Mouse (Mus musculus) gastrocnemius, postnatal 36 days (tissue): ENCODE measurements around the gene Rnf144b. TPM values are rescaled to one million over a fixed set of nuclear protein-coding genes. Genes with fewer than 3 reads are reported as not detected.
A peak's percentile ranks its signal among the peaks of the same experiment; 100 is the strongest.

ENCODE experiments used
- DNase-seq, 2 experiments: peaks; one replicate each; pipeline ENCODE4 v3.0.0; 2022
- intact Hi-C: fragments of 180-260 bp; cut with DNase I; formaldehyde crosslinking; loops from one replicate; pipeline ENCODE4 v1.15.1; 2025
- total RNA-seq, 2 experiments: library from RNA; stranded (reverse); gene quantifications; 2 replicates each; pipeline ENCODE4 v1.2.3; 2021

The Rnf144b gene
- total RNA-seq, 2 experiments from 2014 or later: 19.8 to 20.3 TPM

GRCm38 (mm10) chr13:47170811-47171555, 48.5 kb downstream of the Rnf144b start:
- no peak for DNase-seq
- intact Hi-C loops: no loop called here

- DNase-seq: no peak
- intact Hi-C loops: no loop called here
These were observed 50.4 kb downstream of the Rnf144b start for GRCm38 (mm10) chr13:47172891-47173290.

GRCm38 (mm10) chr13:47178182-47178581, 55.7 kb downstream of the Rnf144b start:
- intact Hi-C loops: no loop called here
- peak in 1 of 2 experiments; percentile 38 for DNase-seq

DNA sequence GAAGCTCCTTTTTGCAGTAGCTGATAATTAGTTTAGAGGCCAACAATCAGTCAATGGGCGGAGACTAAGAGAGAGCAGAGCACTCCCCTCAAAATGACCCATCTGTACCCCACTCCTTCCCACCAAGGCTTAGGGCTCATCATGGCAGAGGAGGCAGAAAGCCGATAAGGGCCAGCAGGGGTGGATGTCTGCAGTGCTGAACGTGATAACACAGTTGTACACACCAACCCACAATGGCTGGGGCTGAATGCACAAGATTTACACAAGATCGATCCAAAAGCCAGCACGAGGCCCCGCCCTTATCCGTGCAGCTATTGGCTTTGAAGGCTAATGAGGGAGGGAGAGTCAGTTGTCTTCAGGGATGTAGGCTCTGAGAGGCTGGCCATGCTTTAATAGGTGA, 58.3 kb downstream of the Rnf144b start:
- DNase-seq: no peak

DNA sequence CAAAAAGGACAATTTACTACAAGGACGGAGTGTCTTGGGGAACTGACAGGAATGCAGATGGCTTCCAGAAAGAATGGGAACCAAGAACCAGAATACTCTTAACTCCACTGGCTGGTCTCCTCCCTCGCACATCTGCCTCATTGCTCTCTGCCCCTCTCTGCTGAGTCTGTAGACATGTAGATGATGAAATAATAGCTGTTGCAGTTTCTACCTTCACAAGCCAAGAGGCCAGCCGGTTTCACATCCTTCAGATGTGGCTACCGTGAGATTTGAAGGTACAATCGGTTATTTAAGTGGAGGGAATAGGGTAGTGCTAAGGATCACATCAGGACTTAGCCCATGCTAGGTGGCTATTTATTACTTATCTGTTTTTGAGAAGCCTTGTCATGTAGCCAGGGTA, 59.9 kb downstream of the Rnf144b start:
- no peak for DNase-seq
- intact Hi-C loops: no loop called here

More for the DNA sequence above, 58.3 kb downstream of the Rnf144b start:
- intact Hi-C loops: no loop called here

- intact Hi-C loops: no loop called here
- DNase-seq: no peak
These were observed 60.7 kb downstream of the Rnf144b start for GRCm38 (mm10) chr13:47183033-47183730.

GRCm38 (mm10) chr13:47183771-47184170, 61.3 kb downstream of the Rnf144b start:
- DNase-seq: no peak
- intact Hi-C loops: no loop called here

GRCm38 (mm10) chr13:47187836-47188235, 65.4 kb downstream of the Rnf144b start:
- DNase-seq: no peak
- intact Hi-C loops: no loop called here

DNA sequence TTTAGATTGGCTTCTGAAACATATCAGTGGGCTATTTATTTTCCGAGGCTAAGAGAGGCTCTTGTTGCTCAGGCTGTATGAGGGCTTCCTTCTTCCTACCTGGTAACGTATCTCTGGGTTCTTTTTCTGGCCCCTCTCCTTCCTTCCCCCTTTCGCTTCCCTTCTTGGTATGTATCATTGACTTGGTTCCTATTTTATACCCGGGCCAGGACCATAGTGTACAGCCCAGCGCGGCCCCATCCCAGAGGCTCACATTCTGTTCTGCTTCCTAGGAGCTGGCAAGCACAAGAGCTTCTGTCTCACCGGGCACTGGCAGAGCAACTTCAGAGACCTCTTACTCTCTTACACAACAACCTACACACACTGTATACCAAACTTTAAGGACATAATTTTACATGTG, 67.5 kb downstream of the Rnf144b start:
- intact Hi-C loops: no loop called here
- DNase-seq: peak in 1 of 2 experiments; percentile 40

- intact Hi-C loops: no loop called here
- DNase-seq: no peak
These were observed 69.7 kb downstream of the Rnf144b start for GRCm38 (mm10) chr13:47192200-47192599.

GRCm38 (mm10) chr13:47192771-47193170, 70.3 kb downstream of the Rnf144b start:
- no peak for DNase-seq
- intact Hi-C loops: no loop called here

DNA sequence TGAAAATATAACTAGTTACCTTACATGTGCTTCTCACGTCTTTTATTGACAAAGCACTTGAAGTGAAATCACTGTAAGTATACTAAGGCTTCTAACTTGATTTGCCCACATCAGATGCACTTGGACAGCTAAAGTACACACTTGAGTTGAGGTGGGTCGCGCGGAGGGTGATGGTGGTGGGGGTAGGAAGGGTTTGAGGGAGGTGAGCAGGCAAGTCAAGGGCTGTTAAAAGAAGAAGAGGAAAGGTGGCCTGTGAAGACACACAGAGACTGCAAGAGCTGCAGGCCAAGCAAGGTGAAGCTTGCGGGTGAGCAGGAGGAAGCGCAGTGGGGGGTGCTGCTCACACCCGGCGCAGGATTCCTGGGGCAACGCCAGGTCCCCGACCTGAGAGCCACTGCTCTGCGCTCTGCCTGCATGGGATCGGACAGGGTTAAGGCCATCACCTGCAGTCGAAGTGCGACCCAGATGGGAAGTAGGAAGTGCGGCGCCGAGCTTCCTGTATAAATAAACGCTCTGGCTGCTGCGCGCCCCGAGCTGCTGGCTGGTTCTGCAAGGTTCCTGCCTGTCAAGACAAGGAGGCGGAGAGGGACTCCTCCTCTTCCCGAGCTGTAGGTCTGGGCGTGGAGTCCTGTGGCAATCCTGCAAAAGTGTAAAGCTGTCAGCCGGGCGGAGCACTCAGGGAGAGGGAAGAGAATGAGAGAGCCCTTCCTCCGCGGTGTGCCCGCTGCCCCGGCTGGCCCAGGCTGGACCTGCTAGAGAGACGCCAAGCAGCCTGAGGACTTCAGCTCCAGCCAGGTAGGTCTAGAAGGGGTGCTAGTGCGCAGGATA, 71.1 kb downstream of the Rnf144b start:
- intact Hi-C loops: no loop called here
- peak; percentile 49 to 65 for DNase-seq

GRCm38 (mm10) chr13:47194695-47195094, 72.2 kb downstream of the Rnf144b start:
- DNase-seq: no peak
- intact Hi-C loops: no loop called here

GRCm38 (mm10) chr13:47195491-47195890, 73.0 kb downstream of the Rnf144b start:
- DNase-seq: no peak
- intact Hi-C loops: no loop called here

DNA sequence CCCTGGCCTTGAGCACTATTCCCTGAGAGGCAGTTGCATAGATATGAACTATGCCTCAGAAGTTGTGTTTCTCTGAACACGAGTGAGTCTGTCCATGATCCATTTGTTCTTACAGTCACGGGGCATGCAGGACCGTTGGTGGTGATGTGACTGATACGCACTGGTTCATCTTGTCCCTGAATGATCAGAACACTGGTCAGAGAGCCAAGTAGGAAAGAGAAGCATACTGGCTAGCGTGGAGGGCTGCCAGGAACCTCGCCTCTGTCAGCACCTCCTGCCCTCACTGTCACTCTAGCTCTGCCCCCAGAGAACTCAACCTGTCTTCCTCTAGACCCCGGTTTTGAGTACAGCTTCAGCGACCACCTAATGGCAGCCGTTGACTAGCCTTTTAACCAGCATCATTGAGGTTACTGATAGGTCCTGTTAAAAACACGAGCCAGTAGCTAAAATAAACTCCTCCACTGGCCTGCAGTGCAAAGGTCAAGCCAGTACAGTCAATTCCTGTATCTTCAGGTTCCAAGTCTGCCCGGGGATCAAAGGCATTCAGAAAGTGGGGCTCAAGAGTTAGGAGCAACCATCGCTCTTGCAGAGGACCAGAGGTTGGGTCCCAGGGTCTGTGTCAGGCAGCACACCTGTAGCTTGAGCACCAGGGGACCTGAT, 77.7 kb downstream of the Rnf144b start:
- DNase-seq: peak in 1 of 2 experiments; percentile 40
- intact Hi-C loops: no loop called here

DNA sequence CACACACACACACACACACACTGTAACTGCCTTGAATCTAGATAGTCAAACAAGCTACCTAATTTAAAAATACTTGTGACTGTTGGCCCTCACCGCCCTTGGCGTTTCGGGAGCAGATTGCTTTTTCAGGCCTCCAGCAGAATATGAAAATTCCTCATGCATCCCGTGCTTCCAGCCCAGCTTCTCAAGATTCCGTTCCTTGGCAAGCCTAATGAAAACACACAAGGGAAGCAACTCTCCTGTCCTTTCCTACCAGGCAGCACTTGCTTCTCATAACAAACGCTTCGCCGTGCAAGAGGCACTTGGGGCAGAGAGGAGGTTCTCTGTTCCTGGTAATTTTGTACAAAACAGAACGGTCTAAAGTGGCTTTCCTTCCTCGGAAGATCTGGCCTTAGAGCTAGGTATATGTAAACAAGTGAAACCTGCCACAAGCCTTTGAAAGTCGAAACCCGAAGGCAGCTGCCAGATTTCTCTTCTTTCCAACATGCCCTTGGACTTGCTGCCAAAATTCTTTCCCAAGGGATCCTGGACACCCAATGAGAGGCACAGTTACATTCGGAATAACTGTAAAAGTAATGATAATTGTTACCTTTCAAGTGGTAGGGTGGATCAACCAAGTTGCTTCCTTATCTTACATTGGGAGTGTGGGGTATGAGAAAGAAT, 79.6 kb downstream of the Rnf144b start:
- DNase-seq: no peak
- intact Hi-C loops: no loop called here

- DNase-seq: no peak
- intact Hi-C loops: no loop called here
These were observed 88.0 kb downstream of the Rnf144b start for GRCm38 (mm10) chr13:47210496-47210895.

GRCm38 (mm10) chr13:47210992-47211391, 88.5 kb downstream of the Rnf144b start:
- DNase-seq: no peak
- intact Hi-C loops: no loop called here

DNA sequence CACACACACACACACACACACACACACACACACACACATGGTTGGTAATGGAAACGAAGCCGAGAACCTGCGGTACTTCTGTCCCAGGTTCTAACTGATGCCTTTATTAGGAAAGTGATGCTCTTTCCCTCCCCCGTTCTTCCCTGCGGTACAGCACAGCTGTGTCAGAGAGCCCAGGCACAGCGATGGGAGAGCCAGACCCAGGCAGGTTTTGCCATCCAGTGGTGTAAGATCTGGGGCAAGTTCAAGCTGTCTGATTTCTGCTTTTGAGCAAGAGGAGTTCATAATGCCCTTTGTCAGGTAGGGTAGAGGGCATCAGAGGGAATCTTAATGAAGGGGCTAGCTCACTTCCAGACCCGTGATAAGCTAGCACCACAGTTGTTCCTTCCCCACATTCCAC, 89.1 kb downstream of the Rnf144b start:
- intact Hi-C loops: no loop called here

DNA sequence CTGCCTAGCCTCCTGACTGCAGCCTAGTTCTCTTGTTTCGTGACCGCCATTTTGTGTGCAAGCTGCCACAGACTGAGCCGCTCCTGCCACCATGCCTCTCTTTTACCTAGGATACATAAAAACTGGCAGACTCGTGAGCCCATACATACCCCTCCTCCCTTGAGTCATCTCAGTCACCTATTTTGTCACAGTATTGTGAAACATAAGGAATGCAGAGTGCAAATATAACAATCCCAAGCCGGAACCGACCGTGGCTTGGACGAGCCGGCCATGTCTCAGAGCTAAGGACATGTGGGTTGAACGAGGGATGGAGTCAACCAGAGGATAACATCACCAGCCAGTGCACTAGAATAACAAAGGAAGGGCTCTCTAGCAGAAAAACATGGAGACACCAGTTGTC, 91.4 kb downstream of the Rnf144b start:
- intact Hi-C loops: no loop called here
- DNase-seq: no peak

More for the DNA sequence above, 89.1 kb downstream of the Rnf144b start:
- no peak for DNase-seq
